Mouse (Mus musculus) thymus, adult 2 months (tissue): Measurements from ENCODE around the gene Ell2.

ENCODE experiments used
- CTCF ChIP-seq: fragments of 200-500 bp; IDR thresholded peaks from 2 replicates; pipeline ENCODE4 v1.5.1; 2012; ENCODE audit warnings: mild to moderate bottlenecking, control low read depth, low read length, moderate library complexity, borderline replicate concordance; ENCODE audit not compliant: control insufficient read depth, poor library complexity, insufficient read depth; ENCODE audit errors: extremely low read depth
- POLR2A ChIP-seq: fragments of 200-500 bp; IDR thresholded peaks from 2 replicates; pipeline ENCODE4 v1.6.1; 2012; ENCODE audit warnings: mild to moderate bottlenecking, low read length, control low read depth, moderate library complexity; ENCODE audit not compliant: control insufficient read depth, poor library complexity, insufficient read depth; ENCODE audit errors: extremely low read depth

DNA sequence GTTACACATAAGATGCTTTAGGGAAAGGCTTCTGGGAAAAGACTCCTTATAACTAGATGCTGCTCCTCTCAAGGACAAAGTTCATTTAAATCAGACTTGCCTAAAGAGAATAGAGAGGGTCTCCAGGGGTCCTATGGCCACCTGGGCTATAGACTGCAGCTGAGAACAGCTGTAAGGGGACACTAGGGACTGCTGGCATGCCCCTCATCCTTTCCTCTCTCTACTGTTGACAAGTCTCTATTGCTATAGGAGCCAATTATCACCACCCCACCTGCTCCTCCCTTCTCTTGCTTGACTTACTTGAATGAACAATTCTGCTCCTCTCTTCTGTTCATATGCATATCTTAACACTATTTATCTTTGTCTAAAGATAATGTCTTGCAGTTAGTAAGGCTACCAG is 69.4 kb downstream of the Ell2 start:
- TF ChIP-seq CTCF: no peak
- TF ChIP-seq POLR2A: no peak
